Mouse (Mus musculus): Measurements from ENCODE around the gene Tarbp1.
"Not testable (repeated sequence)": the region's sequence is repeated elsewhere in the genome, so short reads cannot be mapped to it uniquely, and the experiment has no call there.

DNA sequence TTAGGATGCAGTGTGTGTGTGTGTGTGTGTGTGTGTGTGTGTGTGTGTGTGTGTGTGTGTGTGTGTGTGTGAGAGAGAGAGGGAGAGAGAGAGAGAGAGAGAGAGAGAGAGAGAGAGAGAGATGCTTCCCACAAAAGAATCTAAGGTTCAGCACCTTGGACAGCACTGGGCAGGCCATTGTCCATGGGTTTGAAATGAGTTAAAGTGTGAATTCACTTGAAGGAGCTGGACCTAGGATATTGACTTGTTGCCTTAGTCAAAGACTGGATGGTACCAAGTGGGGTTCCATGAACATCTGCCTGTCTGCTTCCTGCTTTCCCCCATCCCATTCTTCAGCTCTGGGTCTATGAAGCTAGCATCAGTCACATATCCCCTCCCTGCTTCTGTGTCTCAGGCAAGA is 70.3 kb downstream of the Tarbp1 start:
- TF ChIP-seq CTCF (IDR thresholded peaks at IDR 0.05; ENCODE audit: extremely low read depth, insufficient read depth, insufficient read length, insufficient replicate concordance); POLR2A (IDR thresholded peaks at IDR 0.05; ENCODE audit: low read depth, low read length): not testable (repeated sequence)
